Mouse (Mus musculus): ENCODE results near the gene Snrpd2.
"Not testable (repeated sequence)": the region's sequence is repeated elsewhere in the genome, so short reads cannot be mapped to it uniquely, and the experiment has no call there.

The Snrpd2 gene

GRCm38 (mm10) chr7:19151121-19151520 lies 1.6 kb downstream of the Snrpd2 start:
- DNase-seq = not testable (repeated sequence)

DNA sequence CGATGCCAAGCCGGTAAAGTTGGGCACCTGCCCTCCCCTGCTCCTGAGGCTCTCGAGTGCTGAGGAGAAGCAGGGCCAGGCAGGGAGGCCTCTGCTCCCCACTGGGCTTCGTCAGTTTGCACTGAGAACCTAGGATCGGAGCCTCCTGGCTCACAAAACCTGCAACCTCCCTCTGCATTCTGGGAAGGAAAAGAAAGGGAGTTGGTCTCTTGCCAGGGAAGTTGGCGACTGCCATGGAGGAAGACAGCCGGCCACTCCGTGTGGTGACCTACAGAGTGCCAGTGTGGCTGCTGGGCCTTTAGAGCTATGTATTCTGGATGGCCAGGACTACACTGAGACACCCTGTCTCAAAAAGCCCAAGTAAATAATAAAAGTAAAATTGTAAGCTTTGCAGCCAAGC lies 5.3 kb downstream of the Snrpd2 start:
- DNase-seq = no peak

DNA sequence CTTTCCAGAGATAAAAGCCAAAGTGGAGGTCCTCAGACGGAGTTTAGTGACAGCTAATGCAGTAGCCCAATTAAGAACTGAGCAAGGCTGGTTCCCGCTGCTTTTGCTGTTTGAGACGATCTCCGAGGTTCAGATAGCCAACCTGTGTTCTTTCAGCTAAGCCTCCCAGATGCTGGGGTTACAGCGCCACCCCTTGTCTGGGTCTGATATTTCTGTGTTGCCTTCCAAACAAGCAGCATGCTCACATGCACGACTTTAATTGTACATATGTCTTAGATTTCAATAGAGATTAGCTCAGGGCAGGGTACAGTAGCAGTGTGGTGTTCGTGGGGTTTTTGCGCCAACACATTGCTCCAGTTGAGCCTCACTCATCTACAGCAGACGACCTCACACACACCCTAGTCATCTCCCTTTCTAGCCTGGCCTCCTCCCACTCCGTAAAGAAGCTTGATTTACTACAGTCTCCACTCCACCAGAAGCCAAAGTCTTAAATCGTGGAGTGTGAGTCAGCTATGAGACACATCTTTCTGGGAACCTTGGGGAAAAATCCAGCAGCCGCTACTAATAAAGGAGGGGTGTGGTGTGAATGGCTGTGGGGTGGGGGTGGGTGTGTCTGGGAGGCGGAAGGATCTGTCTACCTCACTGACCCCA lies 6.4 kb downstream of the Snrpd2 start:
- no peak for DNase-seq

DNA sequence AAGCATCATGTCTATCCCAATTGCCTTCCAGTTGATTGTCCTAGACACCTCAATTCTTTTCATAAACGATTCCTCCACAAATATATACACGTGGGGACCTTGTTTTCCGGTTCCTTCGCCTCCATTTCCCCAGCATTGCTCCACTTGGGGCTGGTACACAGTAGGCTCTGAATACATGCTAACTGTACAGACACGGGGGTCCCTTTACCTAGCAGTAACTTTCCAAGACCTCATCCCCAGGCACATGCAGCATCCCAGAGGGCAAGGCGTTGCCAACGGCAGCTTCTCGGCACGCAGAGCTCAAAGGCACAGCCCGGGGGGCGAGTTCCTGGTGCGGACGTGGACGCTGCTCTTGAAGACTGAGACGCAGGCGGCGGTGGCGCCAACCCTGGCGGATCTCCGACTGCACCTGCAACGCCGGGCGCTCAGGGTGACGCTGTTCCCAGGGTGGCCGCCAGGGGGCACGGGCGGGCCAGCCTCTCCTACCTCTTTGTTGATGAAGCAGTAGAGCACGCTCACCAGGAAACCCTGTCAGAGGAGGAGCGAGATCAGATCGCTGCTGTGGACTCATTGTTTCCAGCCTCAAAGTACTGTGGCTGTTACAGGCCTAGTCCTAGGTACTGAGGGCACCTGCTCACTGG lies 7.8 kb downstream of the Snrpd2 start:
- DNase-seq = peak; percentile 95

GRCm38 (mm10) chr7:19158601-19159000 lies 9.1 kb downstream of the Snrpd2 start:
- DNase-seq = no peak

DNA sequence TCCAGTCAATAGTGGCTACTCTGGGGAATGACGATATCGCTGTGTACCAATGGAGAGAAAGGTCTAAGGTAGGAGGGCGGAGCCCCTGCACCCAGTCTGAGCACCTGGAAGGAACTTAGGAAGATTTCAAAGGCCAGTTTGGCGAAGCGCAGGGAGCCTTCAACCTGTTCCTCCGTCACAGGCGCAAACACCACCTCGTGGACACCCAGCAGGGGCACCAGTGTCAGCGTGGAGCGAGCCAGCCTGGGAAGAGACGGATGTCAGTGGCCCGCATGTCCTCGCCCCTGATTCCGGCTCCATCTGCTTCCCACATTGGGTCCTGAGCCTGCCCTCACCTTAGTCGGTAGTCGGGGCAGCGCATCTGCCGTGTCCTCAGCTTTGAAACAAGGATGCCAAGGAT lies 9.9 kb downstream of the Snrpd2 start:
- DNase-seq = no peak

- DNase-seq = peak; percentile 34
Measured at GRCm38 (mm10) chr7:19160115-19160514, 10.6 kb downstream of the Snrpd2 start.

DNA sequence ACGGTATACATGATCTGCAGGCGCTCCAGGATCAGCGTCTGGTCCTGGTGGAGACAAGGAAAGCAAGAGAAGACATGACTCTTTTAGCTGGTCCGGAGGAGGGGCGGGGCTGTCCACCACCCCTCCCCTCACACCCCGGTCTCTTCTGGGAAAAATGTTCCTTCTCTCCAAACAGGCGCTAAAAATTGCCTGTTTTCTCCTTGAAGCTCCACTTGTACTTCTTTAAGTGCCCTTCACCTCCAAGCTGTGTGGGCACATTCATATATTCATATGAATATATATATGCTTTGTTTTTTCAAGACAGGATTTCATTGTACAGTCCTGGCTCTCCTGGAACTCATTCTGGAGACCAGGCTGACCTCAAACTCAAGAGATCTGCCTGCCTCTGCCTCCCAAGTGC lies 13.4 kb downstream of the Snrpd2 start:
- no peak for DNase-seq

DNA sequence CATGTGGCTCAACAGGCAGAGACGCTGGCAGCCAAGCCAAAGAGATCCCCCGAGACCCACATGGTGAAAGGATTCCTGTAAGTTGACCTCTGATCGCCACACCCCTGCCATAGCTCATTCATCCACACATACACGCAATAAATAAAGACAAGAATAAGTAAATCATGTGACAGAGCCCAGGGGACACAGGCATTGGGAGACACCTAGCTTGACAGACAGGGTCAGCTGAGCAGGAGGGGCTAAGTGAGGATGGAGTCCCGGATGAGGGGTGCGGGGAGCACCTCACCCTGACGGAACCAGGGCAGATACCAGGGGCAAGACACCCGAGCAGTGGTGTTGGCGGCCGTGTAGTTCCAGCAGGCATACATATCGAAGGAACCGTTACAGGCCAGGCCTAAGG lies 14.2 kb downstream of the Snrpd2 start:
- no peak for DNase-seq

GRCm38 (mm10) chr7:19164189-19164588 lies 14.7 kb downstream of the Snrpd2 start:
- DNase-seq = peak; percentile 42

DNA sequence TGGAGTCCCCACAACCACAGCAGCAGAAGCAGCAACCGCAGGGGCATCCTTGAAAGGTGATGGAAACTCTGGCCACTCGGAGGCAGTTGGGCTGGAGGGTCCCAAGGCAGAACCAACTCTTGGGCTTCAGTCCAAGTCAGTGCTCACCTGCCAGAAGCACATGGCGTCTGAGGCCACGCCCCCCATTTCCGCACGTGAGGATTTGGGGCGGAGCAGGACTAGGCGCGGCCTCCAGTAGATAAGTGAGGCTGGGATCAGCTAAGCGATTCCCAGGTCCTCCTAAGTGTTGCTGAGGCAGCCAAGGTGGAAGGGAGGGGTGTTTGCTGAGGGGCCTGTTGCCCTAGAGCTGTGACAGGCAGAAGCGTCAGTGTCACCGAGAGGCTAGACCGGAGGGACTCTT lies 15.5 kb downstream of the Snrpd2 start:
- peak; percentile 27 for DNase-seq

GRCm38 (mm10) chr7:19165656-19166423 lies 16.3 kb downstream of the Snrpd2 start, which contains the start of gene Gipr:
Gene Gipr, minus strand, starts transcription at chr7:19166127.
- no peak for DNase-seq

- no peak for DNase-seq
Measured at GRCm38 (mm10) chr7:19166990-19167389, 17.5 kb downstream of the Snrpd2 start.

GRCm38 (mm10) chr7:19169506-19169905 lies 20.0 kb downstream of the Snrpd2 start:
- DNase-seq = no peak

- no peak for DNase-seq
Measured at GRCm38 (mm10) chr7:19170142-19170541, 20.6 kb downstream of the Snrpd2 start.

DNA sequence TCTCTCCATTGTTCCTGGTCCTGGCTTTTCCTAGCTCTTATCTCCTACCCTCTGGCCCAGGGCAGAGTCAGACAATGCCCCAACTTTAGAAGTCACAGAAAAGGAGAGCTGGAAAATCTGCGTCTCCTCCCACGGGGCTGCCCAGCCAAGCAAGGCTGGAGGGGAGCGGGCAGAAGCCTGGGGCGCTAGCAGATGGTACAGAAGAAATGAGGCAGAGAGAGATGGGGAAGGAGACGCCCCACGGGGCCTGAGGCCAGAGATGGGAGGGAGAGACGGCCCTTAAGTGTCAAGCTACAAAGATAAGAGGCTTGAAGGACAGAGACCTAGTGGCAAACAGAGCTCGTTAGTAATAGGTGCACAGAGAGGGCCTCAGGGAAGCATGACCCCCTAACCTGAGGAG lies 22.3 kb downstream of the Snrpd2 start:
- DNase-seq = no peak

DNA sequence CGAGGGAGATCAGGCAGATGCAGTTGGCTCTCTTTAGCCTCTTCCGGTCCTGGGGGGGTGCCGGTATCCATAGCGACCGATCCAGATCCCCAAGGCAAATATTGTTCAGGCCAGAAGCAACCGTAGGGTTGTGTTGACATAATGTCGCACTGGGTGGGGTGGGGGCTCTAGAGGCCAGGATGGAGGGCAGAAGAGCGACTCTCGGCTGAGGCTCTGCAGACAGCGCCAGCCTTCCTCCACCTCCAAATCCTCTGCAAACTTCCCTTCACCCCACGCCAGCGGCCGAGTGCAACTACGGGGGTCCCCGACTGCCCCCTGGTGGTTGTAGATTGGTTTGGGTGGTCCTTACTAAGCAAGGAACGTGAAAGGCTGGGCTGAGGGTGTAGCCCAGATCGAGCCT lies 23.4 kb downstream of the Snrpd2 start:
- peak; percentile 92 for DNase-seq

DNA sequence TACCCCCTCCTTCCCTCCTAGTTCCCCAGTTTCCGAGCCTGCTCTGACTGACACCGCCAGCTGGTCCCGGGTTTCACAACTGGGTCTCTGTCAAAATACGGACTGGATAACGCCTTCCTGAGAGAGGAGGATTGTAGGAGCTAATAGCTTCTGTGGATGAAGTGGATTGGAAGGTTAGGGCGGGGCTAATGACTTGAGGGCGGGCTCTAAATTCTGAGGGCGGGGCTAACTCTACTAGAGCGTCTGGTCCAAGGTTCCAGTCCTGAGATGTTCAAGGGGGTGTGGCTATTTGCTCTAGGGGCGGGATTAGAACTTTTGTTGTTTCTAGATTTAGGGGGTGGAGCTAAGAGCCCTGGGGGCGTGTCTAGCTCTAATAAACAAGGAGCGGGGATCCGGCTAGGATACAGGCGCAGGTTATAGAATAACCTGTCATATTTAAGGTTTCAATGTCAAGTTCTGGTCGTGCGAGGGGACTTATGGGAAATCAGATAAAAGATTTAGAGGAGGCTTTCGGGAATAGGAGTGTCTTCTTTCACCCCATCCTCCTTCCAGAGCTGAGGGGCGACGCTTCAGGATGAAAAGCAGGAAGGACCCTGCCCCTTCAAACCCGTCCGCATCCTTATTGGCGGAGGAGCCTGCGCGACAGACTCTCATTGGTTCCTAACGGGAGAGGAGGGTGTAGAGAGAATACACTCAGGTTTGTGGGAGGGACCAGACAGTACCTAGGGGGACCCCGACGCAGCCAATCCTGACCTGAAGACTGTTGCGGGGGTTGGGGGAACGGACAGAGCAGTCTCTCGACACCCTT lies 26.4 kb downstream of the Snrpd2 start, which contains the start of gene Eml2:
Eml2 (plus strand) TSS at position 714 of the 808 bp plus-strand sequence.
- peak; percentile 44 for DNase-seq

GRCm38 (mm10) chr7:19176516-19176947 lies 27.0 kb downstream of the Snrpd2 start:
- no peak for DNase-seq

DNA sequence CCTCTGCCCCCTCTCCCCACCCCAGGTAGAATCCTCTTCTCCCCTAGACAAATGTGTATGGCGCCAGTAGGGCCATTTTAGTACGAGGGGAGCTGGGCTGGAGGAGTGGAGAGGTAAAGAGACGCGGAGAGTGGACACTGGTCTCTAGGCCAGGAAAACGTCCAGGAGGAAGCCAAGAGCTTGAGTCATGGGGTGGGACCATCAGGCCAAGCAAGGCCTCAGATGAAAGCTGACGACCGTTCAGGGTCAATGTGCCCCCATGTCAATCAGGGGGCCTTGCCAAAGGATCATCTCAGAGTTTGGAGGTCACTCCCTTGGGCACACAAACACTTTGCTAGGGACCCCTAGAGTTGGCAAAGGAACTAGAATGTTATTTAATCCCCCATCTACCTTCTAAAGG lies 27.7 kb downstream of the Snrpd2 start:
- no peak for DNase-seq

- DNase-seq = no peak
Measured at GRCm38 (mm10) chr7:19178035-19178434, 28.5 kb downstream of the Snrpd2 start.

- peak; percentile 85 for DNase-seq
Measured at GRCm38 (mm10) chr7:19178443-19179092, 29.0 kb downstream of the Snrpd2 start.

Measured in lung, postnatal 36 days (tissue).